Mouse (Mus musculus): ENCODE data around the gene Vmn2r104. TPM values are rescaled to one million over a fixed set of nuclear protein-coding genes. Genes with fewer than 3 reads are reported as not detected.

Vmn2r104 gene
- not detected in 2 replicates for polyA plus RNA-seq (2015; fragmentation: Nextera tagmentation; extraction: Ambion mirVana)

DNA sequence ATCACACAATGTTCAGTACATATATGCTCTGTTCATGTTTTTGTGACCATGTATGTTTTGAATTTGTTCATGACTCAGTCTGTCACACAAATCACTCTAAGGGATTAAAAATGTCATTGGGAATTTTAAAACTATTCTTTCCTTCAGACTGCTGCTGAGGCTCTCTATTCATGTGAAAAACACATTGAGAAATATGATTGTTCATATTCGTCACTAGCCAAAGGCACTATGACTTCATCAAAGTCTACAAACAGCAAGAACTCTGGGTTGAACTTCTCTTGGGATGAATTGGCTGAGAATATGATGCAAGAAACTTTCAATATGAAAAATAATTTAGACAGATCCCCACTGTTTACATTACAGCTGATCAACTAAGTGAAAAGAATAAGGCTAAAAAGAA, at the start of gene Vmn2r104:
Gene Vmn2r104 (minus strand): TSS at position 101 of the 400 bp plus-strand sequence.
- Histone ChIP-seq H3K4me3 (ENCODE audit: low read length) (no peak within 1 kb of the TSS), H3K4me1 (ENCODE audit: control insufficient read depth, insufficient read depth, low read depth, low read length) (no peaks in the 10 kb centered on the region), H3K27me3 (replicated peaks; ENCODE audit: control insufficient read depth, insufficient read depth, low read length) (no peaks in the 10 kb centered on the region), H3K4me2 (ENCODE audit: low read length) (no peak within 1 kb of the TSS), H3K27ac (ENCODE audit: low read depth, low read length) (no peak within 1 kb of the TSS), H3K9ac (ENCODE audit: low read depth, low read length) (no peak within 1 kb of the TSS), H3K36me3 (ENCODE audit: control insufficient read depth, insufficient read depth, low read length) (no peaks in the 10 kb centered on the region), H3K9me3 (ENCODE audit: control insufficient read depth, low read length) (peaks cover 39% of the 10 kb centered on the region)
- no peak for ATAC-seq
- 90% methylated on average over 1 of the region's 1 CpGs for WGBS

DNA sequence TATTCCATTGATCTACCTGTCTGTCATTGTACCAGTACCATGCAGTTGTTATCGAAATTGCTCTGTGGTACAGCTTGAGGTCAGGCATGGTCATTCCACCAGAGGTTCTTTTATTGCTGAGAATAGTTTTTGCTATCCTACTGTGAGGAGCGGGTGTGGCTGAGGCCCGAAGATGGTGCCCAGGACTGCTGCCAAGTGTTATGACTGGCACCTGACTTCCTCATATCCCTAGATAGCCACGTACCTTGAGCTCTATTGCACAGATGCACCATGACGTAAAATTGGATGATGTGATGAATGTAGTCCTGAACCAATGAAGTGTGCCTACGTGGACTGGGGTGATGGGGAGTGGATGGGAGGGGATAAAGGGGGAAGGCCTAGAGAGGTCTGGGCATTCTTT, 26.0 kb upstream of the Vmn2r104 start:
- Histone ChIP-seq H3K4me3 (ENCODE audit: low read length) (no peak overlapping the region), H3K9ac (ENCODE audit: low read depth, low read length) (no peak overlapping the region), H3K4me1 (ENCODE audit: control insufficient read depth, insufficient read depth, low read depth, low read length) (no peaks in the 10 kb centered on the region), H3K36me3 (ENCODE audit: control insufficient read depth, insufficient read depth, low read length) (no peaks in the 10 kb centered on the region), H3K9me3 (ENCODE audit: control insufficient read depth, low read length) (peaks cover 9% of the 10 kb centered on the region), H3K27me3 (replicated peaks; ENCODE audit: control insufficient read depth, insufficient read depth, low read length) (no peaks in the 10 kb centered on the region), H3K4me2 (ENCODE audit: low read length) (no peak overlapping the region), H3K27ac (ENCODE audit: low read depth, low read length) (no peak overlapping the region)
- ATAC-seq: no peak
- 83% methylated on average over 6 of the region's 6 CpGs for WGBS

DNA sequence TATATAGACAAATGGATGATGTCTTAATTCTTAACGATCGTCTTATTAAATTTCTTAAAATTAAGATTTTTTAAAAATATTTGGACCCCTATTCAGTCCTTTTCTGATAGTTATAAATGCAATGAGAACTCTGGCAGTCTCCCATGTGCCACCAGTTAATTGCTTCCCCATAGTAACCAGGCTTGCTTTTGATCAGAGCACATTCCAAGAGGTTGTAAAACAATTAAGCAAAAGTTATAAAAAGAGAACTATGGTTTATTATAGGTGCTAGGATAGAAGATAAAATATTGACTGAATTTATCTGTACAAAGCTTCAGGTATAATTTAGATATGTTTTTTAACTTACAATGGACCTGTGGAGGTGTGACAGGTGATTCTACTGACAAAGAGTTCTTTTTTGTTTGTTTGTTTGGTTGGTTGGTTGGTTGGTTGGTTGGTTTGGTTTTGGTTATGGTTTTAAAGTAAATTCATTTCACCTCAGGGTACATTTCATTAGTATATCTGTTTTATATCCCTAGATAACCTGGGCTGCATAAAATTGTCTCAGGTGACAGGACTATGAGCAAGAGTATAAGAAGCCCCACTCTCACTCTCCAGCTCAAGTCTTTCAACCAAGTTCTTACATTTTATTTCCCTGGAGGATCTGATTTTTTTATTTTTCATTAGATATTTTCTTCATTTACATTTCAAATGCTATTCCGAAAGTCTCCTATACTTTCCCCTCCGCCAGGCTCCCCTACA, 23.7 kb upstream of the Vmn2r104 start:
- no peaks in the 10 kb centered on the region for H3K4me1 ChIP-seq (ENCODE audit: control insufficient read depth, insufficient read depth, low read depth, low read length)
- H3K4me3 ChIP-seq (ENCODE audit: low read length): no peak overlapping the region
- H3K27ac ChIP-seq (ENCODE audit: low read depth, low read length): no peak overlapping the region
- peaks cover 3% of the 10 kb centered on the region for H3K9me3 ChIP-seq (ENCODE audit: control insufficient read depth, low read length)
- no peaks in the 10 kb centered on the region for H3K36me3 ChIP-seq (ENCODE audit: control insufficient read depth, insufficient read depth, low read length)
- 98% methylated on average over 4 of the region's 4 CpGs for WGBS
- H3K9ac ChIP-seq (ENCODE audit: low read depth, low read length): no peak overlapping the region
- H3K4me2 ChIP-seq (ENCODE audit: low read length): no peak overlapping the region
- ATAC-seq: no peak
- H3K27me3 ChIP-seq (replicated peaks; ENCODE audit: control insufficient read depth, insufficient read depth, low read length): no peaks in the 10 kb centered on the region

Other genes starting within 250 kb of the Vmn2r104 start
- not detected in 2 replicates for gene Fpr-rs7, start 65.9 kb upstream of the Vmn2r104 start, polyA plus RNA-seq (2015; fragmentation: Nextera tagmentation; extraction: Ambion mirVana)
- not detected in 2 replicates for gene Fpr-rs6, start 134.8 kb upstream of the Vmn2r104 start, polyA plus RNA-seq (2015; fragmentation: Nextera tagmentation; extraction: Ambion mirVana)
- not detected in 2 replicates for gene Vmn2r105, start 186.7 kb upstream of the Vmn2r104 start, polyA plus RNA-seq (2015; fragmentation: Nextera tagmentation; extraction: Ambion mirVana)
- not detected in 2 replicates for gene Vmn2r106, start 237.2 kb upstream of the Vmn2r104 start, polyA plus RNA-seq (2015; fragmentation: Nextera tagmentation; extraction: Ambion mirVana)

All from hindbrain, embryonic 16.5 days (tissue).